Mouse (Mus musculus): Measurements from ENCODE around the gene Abca13. TPM values are rescaled to one million over a fixed set of nuclear protein-coding genes. Genes with fewer than 3 reads are reported as not detected.
"Not testable (repeated sequence)": the region's sequence is repeated elsewhere in the genome, so short reads cannot be mapped to it uniquely, and the experiment has no call there.

Gene Abca13
- polyA plus RNA-seq (2015; fragmentation: Nextera tagmentation; extraction: Ambion mirVana): 0.04 TPM in 1 of 2 replicates, not detected in the other

- no peaks in the 10 kb centered on the region for H3K36me3 ChIP-seq (ENCODE audit: control insufficient read depth, insufficient read depth)
- H3K27me3 ChIP-seq (replicated peaks; ENCODE audit: control insufficient read depth, insufficient read depth, low read length): no peaks in the 10 kb centered on the region
- no peak within 1 kb of the TSS for H3K4me3 ChIP-seq (replicated peaks; ENCODE audit: low read length)
- no peak for ATAC-seq
- no peaks in the 10 kb centered on the region for H3K4me1 ChIP-seq (replicated peaks; ENCODE audit: control insufficient read depth, insufficient read depth, low read length)
- WGBS: 30% methylated on average over 12 of the region's 12 CpGs
- no peaks in the 10 kb centered on the region for H3K9me3 ChIP-seq (ENCODE audit: control insufficient read depth, low read length)
- H3K4me2 ChIP-seq (ENCODE audit: low read length): no peak within 1 kb of the TSS
- no peak within 1 kb of the TSS for H3K9ac ChIP-seq (replicated peaks; ENCODE audit: low read depth, low read length)
- H3K27ac ChIP-seq (ENCODE audit: low read length): no peak within 1 kb of the TSS
Observed at GRCm38 (mm10) chr11:9191555-9192131, at the start of gene Abca13. Gene Abca13 (plus strand): TSS chr11:9191942.

- H3K9ac ChIP-seq (replicated peaks; ENCODE audit: low read depth, low read length): no peak overlapping the region
- H3K4me2 ChIP-seq (ENCODE audit: low read length): no peak overlapping the region
- H3K9me3 ChIP-seq (ENCODE audit: control insufficient read depth, low read length): no peaks in the 10 kb centered on the region
- no peak for ATAC-seq
- H3K36me3 ChIP-seq (ENCODE audit: control insufficient read depth, insufficient read depth): no peaks in the 10 kb centered on the region
- 87% methylated on average over 2 of the region's 2 CpGs for WGBS
- no peaks in the 10 kb centered on the region for H3K27me3 ChIP-seq (replicated peaks; ENCODE audit: control insufficient read depth, insufficient read depth, low read length)
- H3K27ac ChIP-seq (ENCODE audit: low read length): no peak overlapping the region
- H3K4me3 ChIP-seq (replicated peaks; ENCODE audit: low read length): no peak overlapping the region
- no peaks in the 10 kb centered on the region for H3K4me1 ChIP-seq (replicated peaks; ENCODE audit: control insufficient read depth, insufficient read depth, low read length)
Observed at GRCm38 (mm10) chr11:9145113-9145512, 46.6 kb upstream of the Abca13 start.

- no peak overlapping the region for H3K4me2 ChIP-seq (ENCODE audit: low read length)
- no peaks in the 10 kb centered on the region for H3K36me3 ChIP-seq (ENCODE audit: control insufficient read depth, insufficient read depth)
- H3K27ac ChIP-seq (ENCODE audit: low read length): no peak overlapping the region
- no peaks in the 10 kb centered on the region for H3K4me1 ChIP-seq (replicated peaks; ENCODE audit: control insufficient read depth, insufficient read depth, low read length)
- no peak overlapping the region for H3K9ac ChIP-seq (replicated peaks; ENCODE audit: low read depth, low read length)
- H3K4me3 ChIP-seq (replicated peaks; ENCODE audit: low read length): no peak overlapping the region
- no peaks in the 10 kb centered on the region for H3K27me3 ChIP-seq (replicated peaks; ENCODE audit: control insufficient read depth, insufficient read depth, low read length)
- H3K9me3 ChIP-seq (ENCODE audit: control insufficient read depth, low read length): no peaks in the 10 kb centered on the region
- whole genome bisulfite sequencing: 91% methylated on average over 4 of the region's 4 CpGs
- ATAC-seq: no peak
Observed at GRCm38 (mm10) chr11:9146115-9146514, 45.6 kb upstream of the Abca13 start.

- 74% methylated on average over 1 of the region's 1 CpGs for WGBS
- H3K4me1 ChIP-seq (replicated peaks; ENCODE audit: control insufficient read depth, insufficient read depth, low read length): no peaks in the 10 kb centered on the region
- H3K9ac ChIP-seq (replicated peaks; ENCODE audit: low read depth, low read length): no peak overlapping the region
- no peak overlapping the region for H3K4me2 ChIP-seq (ENCODE audit: low read length)
- no peaks in the 10 kb centered on the region for H3K27me3 ChIP-seq (replicated peaks; ENCODE audit: control insufficient read depth, insufficient read depth, low read length)
- ATAC-seq: no peak
- H3K27ac ChIP-seq (ENCODE audit: low read length): no peak overlapping the region
- no peak overlapping the region for H3K4me3 ChIP-seq (replicated peaks; ENCODE audit: low read length)
- H3K9me3 ChIP-seq (ENCODE audit: control insufficient read depth, low read length): no peaks in the 10 kb centered on the region
- no peaks in the 10 kb centered on the region for H3K36me3 ChIP-seq (ENCODE audit: control insufficient read depth, insufficient read depth)
Observed at GRCm38 (mm10) chr11:9146683-9147082, 45.1 kb upstream of the Abca13 start.

- Histone ChIP-seq H3K4me1 (replicated peaks; ENCODE audit: control insufficient read depth, insufficient read depth, low read length) (no peaks in the 10 kb centered on the region), H3K36me3 (ENCODE audit: control insufficient read depth, insufficient read depth) (no peaks in the 10 kb centered on the region), H3K4me2 (ENCODE audit: low read length) (no peak overlapping the region), H3K9ac (replicated peaks; ENCODE audit: low read depth, low read length) (no peak overlapping the region), H3K9me3 (ENCODE audit: control insufficient read depth, low read length) (no peaks in the 10 kb centered on the region), H3K27ac (ENCODE audit: low read length) (no peak overlapping the region), H3K27me3 (replicated peaks; ENCODE audit: control insufficient read depth, insufficient read depth, low read length) (no peaks in the 10 kb centered on the region), H3K4me3 (replicated peaks; ENCODE audit: low read length) (no peak overlapping the region)
- ATAC-seq: no peak
- WGBS: 85% methylated on average over 2 of the region's 2 CpGs
Observed at GRCm38 (mm10) chr11:9148206-9148605, 43.5 kb upstream of the Abca13 start.

GRCm38 (mm10) chr11:9150403-9150802 lies 41.3 kb upstream of the Abca13 start:
- H3K27me3 ChIP-seq (replicated peaks; ENCODE audit: control insufficient read depth, insufficient read depth, low read length); H3K9ac ChIP-seq (replicated peaks; ENCODE audit: low read depth, low read length); H3K4me2 ChIP-seq (ENCODE audit: low read length); H3K4me1 ChIP-seq (replicated peaks; ENCODE audit: control insufficient read depth, insufficient read depth, low read length); H3K9me3 ChIP-seq (ENCODE audit: control insufficient read depth, low read length); H3K27ac ChIP-seq (ENCODE audit: low read length); H3K4me3 ChIP-seq (replicated peaks; ENCODE audit: low read length); H3K36me3 ChIP-seq (ENCODE audit: control insufficient read depth, insufficient read depth); ATAC-seq: not testable (repeated sequence)
- 83% methylated on average over 25 of the region's 25 CpGs for WGBS

- Histone ChIP-seq H3K9me3 (ENCODE audit: control insufficient read depth, low read length) (no peaks in the 10 kb centered on the region), H3K27me3 (replicated peaks; ENCODE audit: control insufficient read depth, insufficient read depth, low read length) (no peaks in the 10 kb centered on the region), H3K4me3 (replicated peaks; ENCODE audit: low read length) (no peak overlapping the region), H3K4me2 (ENCODE audit: low read length) (no peak overlapping the region), H3K36me3 (ENCODE audit: control insufficient read depth, insufficient read depth) (no peaks in the 10 kb centered on the region), H3K27ac (ENCODE audit: low read length) (no peak overlapping the region), H3K4me1 (replicated peaks; ENCODE audit: control insufficient read depth, insufficient read depth, low read length) (no peaks in the 10 kb centered on the region), H3K9ac (replicated peaks; ENCODE audit: low read depth, low read length) (no peak overlapping the region)
- 70% methylated on average over 3 of the region's 3 CpGs for WGBS
- no peak for ATAC-seq
Observed at GRCm38 (mm10) chr11:9159953-9160352, 31.8 kb upstream of the Abca13 start.

GRCm38 (mm10) chr11:9167331-9167730 lies 24.4 kb upstream of the Abca13 start:
- 99% methylated on average over 2 of the region's 2 CpGs for WGBS
- ATAC-seq: no peak
- no peak overlapping the region for H3K9ac ChIP-seq (replicated peaks; ENCODE audit: low read depth, low read length)
- H3K27ac ChIP-seq (ENCODE audit: low read length): no peak overlapping the region
- no peaks in the 10 kb centered on the region for H3K27me3 ChIP-seq (replicated peaks; ENCODE audit: control insufficient read depth, insufficient read depth, low read length)
- H3K4me1 ChIP-seq (replicated peaks; ENCODE audit: control insufficient read depth, insufficient read depth, low read length): no peaks in the 10 kb centered on the region
- no peak overlapping the region for H3K4me2 ChIP-seq (ENCODE audit: low read length)
- no peaks in the 10 kb centered on the region for H3K36me3 ChIP-seq (ENCODE audit: control insufficient read depth, insufficient read depth)
- no peak overlapping the region for H3K4me3 ChIP-seq (replicated peaks; ENCODE audit: low read length)
- H3K9me3 ChIP-seq (ENCODE audit: control insufficient read depth, low read length): no peaks in the 10 kb centered on the region

GRCm38 (mm10) chr11:9181477-9181876 lies 10.3 kb upstream of the Abca13 start:
- Histone ChIP-seq H3K4me2 (ENCODE audit: low read length) (no peak overlapping the region), H3K4me3 (replicated peaks; ENCODE audit: low read length) (no peak overlapping the region), H3K27me3 (replicated peaks; ENCODE audit: control insufficient read depth, insufficient read depth, low read length) (no peaks in the 10 kb centered on the region), H3K9ac (replicated peaks; ENCODE audit: low read depth, low read length) (no peak overlapping the region), H3K9me3 (ENCODE audit: control insufficient read depth, low read length) (no peaks in the 10 kb centered on the region), H3K36me3 (ENCODE audit: control insufficient read depth, insufficient read depth) (no peaks in the 10 kb centered on the region), H3K27ac (ENCODE audit: low read length) (no peak overlapping the region), H3K4me1 (replicated peaks; ENCODE audit: control insufficient read depth, insufficient read depth, low read length) (no peaks in the 10 kb centered on the region)
- 93% methylated on average over 1 of the region's 1 CpGs for whole genome bisulfite sequencing
- ATAC-seq: no peak

GRCm38 (mm10) chr11:9189471-9189870 lies 2.3 kb upstream of the Abca13 start:
- H3K27ac ChIP-seq (ENCODE audit: low read length); H3K9ac ChIP-seq (replicated peaks; ENCODE audit: low read depth, low read length); H3K4me3 ChIP-seq (replicated peaks; ENCODE audit: low read length); H3K4me1 ChIP-seq (replicated peaks; ENCODE audit: control insufficient read depth, insufficient read depth, low read length); H3K27me3 ChIP-seq (replicated peaks; ENCODE audit: control insufficient read depth, insufficient read depth, low read length); H3K9me3 ChIP-seq (ENCODE audit: control insufficient read depth, low read length); H3K36me3 ChIP-seq (ENCODE audit: control insufficient read depth, insufficient read depth); H3K4me2 ChIP-seq (ENCODE audit: low read length); ATAC-seq: not testable (repeated sequence)

Measured in forebrain, embryonic 16.5 days (tissue).